Mouse (Mus musculus): ENCODE data around the gene Pcmtd2. TPM values are rescaled to one million over a fixed set of nuclear protein-coding genes. Genes with fewer than 3 reads are reported as not detected.
A peak's percentile ranks its signal among the peaks of the same experiment; 100 is the strongest.

The Pcmtd2 gene
- polyA plus RNA-seq, 2 experiments = 9.1 to 12.5 TPM

DNA sequence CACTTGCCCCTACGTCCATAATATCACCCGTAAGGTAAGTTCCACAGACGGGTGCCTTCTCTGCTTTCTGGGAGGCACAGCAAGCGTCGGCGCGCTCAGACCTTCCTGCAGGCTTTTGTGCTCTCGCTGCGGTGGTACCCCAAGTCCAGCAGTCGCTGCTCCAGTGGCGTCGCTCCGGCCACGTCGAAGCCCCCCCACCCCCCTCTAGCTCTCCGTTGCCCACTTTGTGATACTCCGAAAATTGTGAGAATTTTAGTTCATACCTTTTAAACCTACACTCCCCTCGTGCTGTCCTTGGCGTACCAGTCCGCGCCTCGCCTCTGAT lies 26.8 kb downstream of the Pcmtd2 start:
- H3K27ac ChIP-seq = peak overlapping the region; percentile 70
- peaks cover 9% of the 10 kb centered on the region for H3K36me3 ChIP-seq (replicated peaks; ENCODE audit: control insufficient read depth, insufficient read depth, low read depth)
- peaks cover 7 to 14% of the 10 kb centered on the region in 2 experiments for H3K4me1 ChIP-seq (replicated peaks; ENCODE audit: control insufficient read depth in 2 of 2, insufficient read depth in 2 of 2, low read length in 1 of 2)
- no peak for TF ChIP-seq EP300 (IDR thresholded peaks at IDR 0.05; ENCODE audit: low read depth)
- TF ChIP-seq CTCF (IDR thresholded peaks at IDR 0.05; ENCODE audit: low read depth) = no peak
- ATAC-seq (ENCODE audit: insufficient read depth) (peak; percentile 1), DNase-seq (ENCODE audit: low read depth in 3 of 3, low spot score in 3 of 3) (no peak)
- no peaks in the 10 kb centered on the region for H3K9me3 ChIP-seq (ENCODE audit: control insufficient read depth, low read length)
- under 1% methylated on average over 22 of the region's 22 CpGs for WGBS (ENCODE audit: insufficient replicate concordance)
- H3K4me2 ChIP-seq (ENCODE audit: low read depth) = peak overlapping the region; percentile 89
- peak overlapping the region; percentile 89 to 90 for H3K4me3 ChIP-seq (ENCODE audit: insufficient read depth in 1 of 2, low read depth in 2 of 2, low read length in 2 of 2)
- peak overlapping the region; percentile 85 for H3K9ac ChIP-seq (replicated peaks)
- H3K27me3 ChIP-seq (ENCODE audit: control insufficient read depth, insufficient read depth, low read length) = no peaks in the 10 kb centered on the region

DNA sequence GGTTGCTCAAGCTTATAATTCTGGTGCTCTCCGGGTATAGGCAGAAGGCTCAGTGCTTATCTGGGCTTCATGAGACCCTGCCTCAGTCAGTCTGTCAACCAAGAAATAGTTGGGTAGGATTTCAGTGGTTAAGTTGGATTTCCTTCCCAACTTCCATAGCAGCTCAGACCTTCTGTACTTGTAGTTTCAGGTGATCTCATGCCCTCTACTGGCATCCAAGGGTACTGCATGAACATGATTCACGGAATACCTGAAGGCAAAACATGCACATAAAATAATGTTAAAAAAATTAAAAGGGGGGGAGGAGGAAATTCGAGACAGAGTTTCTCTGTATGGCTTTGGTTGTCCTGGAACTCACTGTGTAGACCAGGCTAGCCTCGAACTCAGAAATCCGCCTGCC lies 29.3 kb downstream of the Pcmtd2 start:
- H3K4me2 ChIP-seq (ENCODE audit: low read depth) = no peak overlapping the region
- peak; percentile 56 to 58 (median 57) for DNase-seq (ENCODE audit: low read depth in 3 of 3, low spot score in 3 of 3)
- peaks cover 9% of the 10 kb centered on the region for H3K36me3 ChIP-seq (replicated peaks; ENCODE audit: control insufficient read depth, insufficient read depth, low read depth)
- WGBS (ENCODE audit: insufficient replicate concordance) = 39% methylated on average over 5 of the region's 5 CpGs
- TF ChIP-seq CTCF (IDR thresholded peaks at IDR 0.05; ENCODE audit: low read depth) (peak; percentile 84), EP300 (IDR thresholded peaks at IDR 0.05; ENCODE audit: low read depth) (no peak)
- H3K27me3 ChIP-seq (ENCODE audit: control insufficient read depth, insufficient read depth, low read length) = no peaks in the 10 kb centered on the region
- no peak overlapping the region for H3K9ac ChIP-seq (replicated peaks)
- H3K9me3 ChIP-seq (ENCODE audit: control insufficient read depth, low read length) = no peaks in the 10 kb centered on the region
- H3K27ac ChIP-seq = no peak overlapping the region
- peaks cover 7 to 14% of the 10 kb centered on the region in 2 experiments for H3K4me1 ChIP-seq (replicated peaks; ENCODE audit: control insufficient read depth in 2 of 2, insufficient read depth in 2 of 2, low read length in 1 of 2)
- H3K4me3 ChIP-seq (ENCODE audit: insufficient read depth in 1 of 2, low read depth in 2 of 2, low read length in 2 of 2) = no peak overlapping the region
- no peak for ATAC-seq (ENCODE audit: insufficient read depth)

DNA sequence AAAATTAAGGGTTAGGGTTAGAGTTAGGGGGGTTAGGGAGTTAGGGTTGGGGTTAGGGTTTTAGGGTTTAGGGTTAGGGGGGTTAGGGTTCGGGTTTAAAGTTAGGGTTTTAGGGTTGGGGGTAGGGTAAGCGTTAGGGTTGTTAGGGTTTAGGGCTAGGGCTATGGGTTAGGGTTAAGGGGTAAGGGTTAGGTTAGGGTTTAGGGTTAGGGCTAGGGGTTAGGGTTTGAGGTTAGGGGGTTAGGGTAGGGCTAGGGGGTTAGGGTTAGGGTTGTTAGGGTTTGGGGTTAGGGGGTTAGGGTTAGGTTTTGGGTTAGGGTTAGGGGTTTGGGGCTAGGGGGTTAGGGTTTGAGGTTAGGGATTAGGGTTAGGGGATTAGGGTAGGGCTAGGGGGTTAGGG lies 33.4 kb downstream of the Pcmtd2 start:
- Histone ChIP-seq H3K27ac (no peak overlapping the region), H3K4me2 (ENCODE audit: low read depth) (no peak overlapping the region), H3K4me3 (ENCODE audit: insufficient read depth in 1 of 2, low read depth in 2 of 2, low read length in 2 of 2) (no peak overlapping the region), H3K9me3 (ENCODE audit: control insufficient read depth, low read length) (no peaks in the 10 kb centered on the region), H3K9ac (replicated peaks) (no peak overlapping the region), H3K36me3 (replicated peaks; ENCODE audit: control insufficient read depth, insufficient read depth, low read depth) (peaks cover 9% of the 10 kb centered on the region), H3K27me3 (ENCODE audit: control insufficient read depth, insufficient read depth, low read length) (no peaks in the 10 kb centered on the region), H3K4me1 (replicated peaks; ENCODE audit: control insufficient read depth in 2 of 2, insufficient read depth in 2 of 2, low read length in 1 of 2) (no peaks in the 10 kb centered on the region)
- ATAC-seq (ENCODE audit: insufficient read depth) (no peak; the same call in 1 of the 2 replicates), DNase-seq (ENCODE audit: low read depth in 3 of 3, low spot score in 3 of 3) (no peak)
- TF ChIP-seq EP300 (IDR thresholded peaks at IDR 0.05; ENCODE audit: low read depth) (no peak), CTCF (IDR thresholded peaks at IDR 0.05; ENCODE audit: low read depth) (no peak)
- WGBS (ENCODE audit: insufficient replicate concordance) = 73% methylated on average over 2 of the region's 2 CpGs

DNA sequence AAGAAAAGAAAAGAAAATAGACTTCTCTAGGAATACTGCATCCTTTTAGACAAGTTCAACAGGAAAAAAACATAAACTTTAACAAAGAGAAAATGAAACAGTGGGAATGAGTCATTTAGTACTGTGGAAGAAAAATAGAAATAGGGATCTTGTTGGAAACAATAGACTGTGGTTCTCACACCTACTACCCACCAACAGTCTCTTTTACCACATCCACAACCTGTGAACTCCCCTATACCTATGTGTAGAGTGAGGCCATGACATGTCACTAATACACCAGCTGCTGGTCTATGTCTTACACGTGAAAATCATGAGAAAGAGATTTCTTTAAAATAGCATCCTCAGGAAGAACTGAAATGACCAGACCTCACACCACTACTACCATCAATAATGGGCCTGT lies 41.2 kb downstream of the Pcmtd2 start:
- Histone ChIP-seq H3K9me3 (ENCODE audit: control insufficient read depth, low read length) (no peaks in the 10 kb centered on the region), H3K9ac (replicated peaks) (no peak overlapping the region), H3K27ac (no peak overlapping the region), H3K36me3 (replicated peaks; ENCODE audit: control insufficient read depth, insufficient read depth, low read depth) (no peaks in the 10 kb centered on the region), H3K4me2 (ENCODE audit: low read depth) (no peak overlapping the region), H3K27me3 (ENCODE audit: control insufficient read depth, insufficient read depth, low read length) (no peaks in the 10 kb centered on the region), H3K4me1 (replicated peaks; ENCODE audit: control insufficient read depth in 2 of 2, insufficient read depth in 2 of 2, low read length in 1 of 2) (no peaks in the 10 kb centered on the region), H3K4me3 (ENCODE audit: insufficient read depth in 1 of 2, low read depth in 2 of 2, low read length in 2 of 2) (no peak overlapping the region)
- TF ChIP-seq CTCF (IDR thresholded peaks at IDR 0.05; ENCODE audit: low read depth) = no peak
- TF ChIP-seq EP300 (IDR thresholded peaks at IDR 0.05; ENCODE audit: low read depth) = no peak
- WGBS (ENCODE audit: insufficient replicate concordance) = 50% methylated on average over 1 of the region's 1 CpGs
- DNase-seq (ENCODE audit: low read depth in 3 of 3, low spot score in 3 of 3) (no peak), ATAC-seq (ENCODE audit: insufficient read depth) (no peak)

DNA sequence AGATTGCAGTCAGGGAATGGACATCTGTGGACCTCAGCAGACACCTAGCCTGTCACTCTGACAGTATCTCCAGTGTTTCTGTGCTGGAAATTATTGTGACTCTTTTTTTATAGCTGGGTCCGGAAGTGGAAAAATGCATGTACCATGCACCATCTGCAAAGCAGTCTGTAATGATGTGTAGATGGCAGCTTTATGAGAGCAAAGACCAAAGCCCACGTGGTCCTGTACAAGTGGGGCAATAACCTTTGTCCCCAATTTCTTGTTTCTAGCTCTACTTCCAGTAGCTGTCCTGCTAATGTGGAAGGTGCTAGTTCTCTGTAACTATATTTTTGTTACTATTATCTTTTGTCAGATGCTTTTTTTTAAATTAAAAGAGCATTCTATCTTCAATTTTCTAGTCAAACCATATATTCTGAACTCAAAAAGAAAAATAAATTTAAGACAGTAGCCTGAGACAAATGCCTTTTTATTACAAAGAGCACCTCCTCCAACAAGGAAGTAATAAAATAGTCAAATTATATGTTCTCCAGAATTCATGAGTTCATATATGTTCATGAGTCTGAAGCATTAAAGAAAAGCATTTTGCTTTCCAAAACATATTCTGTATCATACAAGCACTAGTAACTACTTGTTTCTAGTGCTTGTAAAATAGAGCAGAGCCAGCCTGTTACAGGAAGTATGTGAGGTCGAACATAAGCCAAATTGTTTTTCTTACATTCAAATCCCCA lies 45.5 kb downstream of the Pcmtd2 start:
- Histone ChIP-seq H3K4me2 (ENCODE audit: low read depth) (no peak overlapping the region), H3K9me3 (ENCODE audit: control insufficient read depth, low read length) (no peaks in the 10 kb centered on the region), H3K27me3 (ENCODE audit: control insufficient read depth, insufficient read depth, low read length) (no peaks in the 10 kb centered on the region), H3K4me1 (replicated peaks; ENCODE audit: control insufficient read depth in 2 of 2, insufficient read depth in 2 of 2, low read length in 1 of 2) (no peaks in the 10 kb centered on the region), H3K36me3 (replicated peaks; ENCODE audit: control insufficient read depth, insufficient read depth, low read depth) (no peaks in the 10 kb centered on the region), H3K9ac (replicated peaks) (no peak overlapping the region), H3K27ac (no peak overlapping the region), H3K4me3 (ENCODE audit: insufficient read depth in 1 of 2, low read depth in 2 of 2, low read length in 2 of 2) (no peak overlapping the region)
- TF ChIP-seq CTCF (IDR thresholded peaks at IDR 0.05; ENCODE audit: low read depth) (no peak), EP300 (IDR thresholded peaks at IDR 0.05; ENCODE audit: low read depth) (no peak)
- DNase-seq (ENCODE audit: low read depth in 3 of 3, low spot score in 3 of 3) = no peak
- 65% methylated on average over 3 of the region's 3 CpGs for WGBS (ENCODE audit: insufficient replicate concordance)
- no peak for ATAC-seq (ENCODE audit: insufficient read depth)

Other genes starting within 250 kb of the Pcmtd2 start
- gene Prpf6, start 246.0 kb upstream of the Pcmtd2 start, polyA plus RNA-seq (2012; rRNA removed) = 9.5 and 15.7 TPM in 2 replicates
- 22.3 and 25.9 TPM in 2 replicates for gene Prpf6, start 246.0 kb upstream of the Pcmtd2 start, polyA plus RNA-seq (2014; fragmentation: Nextera tagmentation; extraction: Ambion mirVana)
- gene Zfp512b, start 245.1 kb upstream of the Pcmtd2 start, polyA plus RNA-seq (2012; rRNA removed) = 8.8 and 9.5 TPM in 2 replicates
- gene Zfp512b, start 245.1 kb upstream of the Pcmtd2 start, polyA plus RNA-seq (2014; fragmentation: Nextera tagmentation; extraction: Ambion mirVana) = 4.4 and 6.5 TPM in 2 replicates
- 1.6 TPM in 2 replicates for gene Samd10, start 238.6 kb upstream of the Pcmtd2 start, polyA plus RNA-seq (2012; rRNA removed)
- 1.5 TPM in 2 replicates for gene Samd10, start 238.6 kb upstream of the Pcmtd2 start, polyA plus RNA-seq (2014; fragmentation: Nextera tagmentation; extraction: Ambion mirVana)
- gene Gm29797, start 180.8 kb upstream of the Pcmtd2 start, polyA plus RNA-seq (2012; rRNA removed) = 0.08 and 0.09 TPM in 2 replicates
- 0.14 TPM in 1 of 2 replicates, not detected in the other for gene Gm29797, start 180.8 kb upstream of the Pcmtd2 start, polyA plus RNA-seq (2014; fragmentation: Nextera tagmentation; extraction: Ambion mirVana)
- gene Sox18, start 166.2 kb upstream of the Pcmtd2 start, polyA plus RNA-seq (2012; rRNA removed) = 5.5 TPM in 2 replicates
- 4.1 and 5.0 TPM in 2 replicates for gene Sox18, start 166.2 kb upstream of the Pcmtd2 start, polyA plus RNA-seq (2014; fragmentation: Nextera tagmentation; extraction: Ambion mirVana)
- 3.0 and 3.4 TPM in 2 replicates for gene Tcea2, start 157.5 kb upstream of the Pcmtd2 start, polyA plus RNA-seq (2012; rRNA removed)
- gene Tcea2, start 157.5 kb upstream of the Pcmtd2 start, polyA plus RNA-seq (2014; fragmentation: Nextera tagmentation; extraction: Ambion mirVana) = 1.3 and 1.8 TPM in 2 replicates
- gene Rgs19, start 143.9 kb upstream of the Pcmtd2 start, polyA plus RNA-seq (2012; rRNA removed) = 19.0 and 20.6 TPM in 2 replicates
- gene Rgs19, start 143.9 kb upstream of the Pcmtd2 start, polyA plus RNA-seq (2014; fragmentation: Nextera tagmentation; extraction: Ambion mirVana) = 15.8 and 21.0 TPM in 2 replicates
- not detected in 2 replicates for gene Lkaaear1, start 139.4 kb upstream of the Pcmtd2 start, polyA plus RNA-seq (2012; rRNA removed)
- not detected in 2 replicates for gene Lkaaear1, start 139.4 kb upstream of the Pcmtd2 start, polyA plus RNA-seq (2014; fragmentation: Nextera tagmentation; extraction: Ambion mirVana)
- gene Oprl1, start 122.8 kb upstream of the Pcmtd2 start, polyA plus RNA-seq (2012; rRNA removed) = 0.11 and 0.21 TPM in 2 replicates
- 0.06 TPM in 1 of 2 replicates, not detected in the other for gene Oprl1, start 122.8 kb upstream of the Pcmtd2 start, polyA plus RNA-seq (2014; fragmentation: Nextera tagmentation; extraction: Ambion mirVana)
- 0.02 and 0.09 TPM in 2 replicates for gene Myt1, start 74.5 kb upstream of the Pcmtd2 start, polyA plus RNA-seq (2012; rRNA removed)
- not detected in 2 replicates for gene Myt1, start 74.5 kb upstream of the Pcmtd2 start, polyA plus RNA-seq (2014; fragmentation: Nextera tagmentation; extraction: Ambion mirVana)
- gene Polr3k, start 26.5 kb downstream of the Pcmtd2 start, polyA plus RNA-seq (2012; rRNA removed) = 7.7 and 12.7 TPM in 2 replicates
- 31.0 and 31.5 TPM in 2 replicates for gene Polr3k, start 26.5 kb downstream of the Pcmtd2 start, polyA plus RNA-seq (2014; fragmentation: Nextera tagmentation; extraction: Ambion mirVana)
- gene Gm14496, start 153.3 kb downstream of the Pcmtd2 start, polyA plus RNA-seq (2012; rRNA removed) = not detected in 2 replicates
- gene Gm14496, start 153.3 kb downstream of the Pcmtd2 start, polyA plus RNA-seq (2014; fragmentation: Nextera tagmentation; extraction: Ambion mirVana) = not detected in 2 replicates

Measured in liver, embryonic 14.5 days (tissue).